Mouse (Mus musculus): Measurements from ENCODE around the gene H2-Ke6.
"Not testable (repeated sequence)": the region's sequence is repeated elsewhere in the genome, so short reads cannot be mapped to it uniquely, and the experiment has no call there.

Gene H2-Ke6

DNA sequence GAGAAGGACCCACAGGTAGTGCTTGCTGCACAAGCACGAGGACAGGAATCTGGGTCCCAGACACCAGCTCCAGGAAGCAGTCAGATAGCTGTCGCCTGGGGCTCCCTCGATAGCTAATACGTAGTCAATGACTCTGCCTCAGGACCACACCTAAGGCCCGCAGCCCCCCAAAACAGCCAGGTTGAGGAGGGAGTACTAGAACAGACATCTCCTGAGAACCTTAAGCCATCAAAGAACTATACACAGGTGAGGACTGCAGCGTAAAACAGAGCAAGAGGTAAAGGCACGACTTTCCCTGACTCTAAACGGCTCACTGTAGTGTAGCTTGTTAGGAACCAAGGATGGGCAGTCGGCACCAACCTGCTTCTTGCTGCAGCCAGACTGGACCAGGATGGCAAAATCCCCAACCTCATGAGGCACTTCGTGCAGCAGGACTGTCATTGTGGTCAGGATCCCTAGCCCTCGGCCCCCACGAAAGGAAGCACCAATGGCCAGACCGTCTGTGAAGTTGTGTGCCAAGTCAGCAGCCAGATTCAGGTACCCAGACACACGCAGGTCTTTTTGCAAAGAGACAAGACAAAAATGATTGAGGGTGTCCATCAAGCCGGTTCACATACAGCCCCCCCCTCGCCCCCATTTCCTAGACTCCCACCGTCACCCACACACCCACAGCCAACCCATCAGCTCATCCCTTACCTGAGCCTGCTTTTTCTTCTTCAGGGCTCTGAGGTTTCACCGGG lies 1.5 kb upstream of the H2-Ke6 start:
- DNase-seq (ENCODE audit: low spot score): no peak

DNA sequence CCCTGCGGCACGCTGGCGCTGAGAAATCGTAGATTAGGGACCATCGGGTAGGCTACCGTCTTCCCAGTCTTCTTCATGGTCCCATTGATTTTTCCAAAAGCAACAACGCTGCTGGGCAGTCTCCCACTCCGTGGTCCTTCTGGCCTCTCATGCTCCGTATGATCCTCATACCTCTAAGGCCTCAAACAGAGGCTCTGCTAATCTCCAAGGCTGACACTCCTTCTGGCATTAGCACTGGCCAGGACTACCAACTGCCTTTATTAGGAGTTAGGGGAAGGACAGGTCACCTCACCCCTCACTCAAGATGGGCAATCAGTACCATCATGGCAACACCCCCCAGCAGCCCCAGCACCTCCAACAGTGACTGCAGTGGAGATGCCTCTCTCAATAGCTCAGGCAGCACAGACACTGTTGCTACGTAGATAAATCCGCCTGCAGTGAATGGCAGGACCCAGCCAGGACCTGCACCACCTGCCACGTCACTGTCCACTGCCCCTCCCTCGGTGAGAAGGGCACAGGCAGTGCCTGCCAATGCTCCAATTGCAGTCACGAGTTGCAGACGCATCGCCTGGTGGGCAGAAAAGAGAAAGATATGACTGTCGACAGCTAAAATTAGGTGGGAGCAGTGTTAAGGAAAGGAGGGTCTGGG lies 765 bp upstream of the H2-Ke6 start:
- DNase-seq (ENCODE audit: low spot score): no peak

GRCm38 (mm10) chr17:34026917-34027655 lies 774 bp downstream of the H2-Ke6 start:
- DNase-seq (ENCODE audit: low spot score): no peak

GRCm38 (mm10) chr17:34026221-34026620 lies 1.6 kb downstream of the H2-Ke6 start:
- no peak for DNase-seq (ENCODE audit: low spot score)

DNA sequence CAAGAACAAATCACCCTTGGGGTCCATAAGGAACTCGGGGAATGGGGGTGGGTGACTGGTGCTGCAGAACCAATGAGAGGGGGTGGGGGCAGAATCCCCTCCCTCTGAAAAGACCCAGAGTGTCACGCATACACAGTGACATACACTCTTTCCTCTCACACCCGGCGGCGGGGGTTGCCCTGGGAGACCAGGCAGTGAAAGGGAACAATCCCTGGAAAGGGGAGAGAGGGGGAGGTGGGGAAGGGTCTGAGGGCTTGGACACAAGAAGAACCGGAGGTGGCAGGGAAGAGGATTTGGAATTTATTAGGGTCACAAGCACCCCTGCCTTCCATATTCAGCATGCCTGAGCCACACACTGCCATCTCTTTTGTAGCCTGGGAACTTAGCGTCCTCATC lies 2.1 kb downstream of the H2-Ke6 start:
- DNase-seq (ENCODE audit: low spot score): no peak

GRCm38 (mm10) chr17:34024861-34025755 lies 2.8 kb downstream of the H2-Ke6 start:
- DNase-seq (ENCODE audit: low spot score): no peak

GRCm38 (mm10) chr17:34024317-34024821 lies 3.5 kb downstream of the H2-Ke6 start, which contains the start of gene Ring1:
Ring1 (minus strand) TSS chr17:34024680.
- no peak for DNase-seq (ENCODE audit: low spot score)

- DNase-seq (ENCODE audit: low spot score): no peak
Measured at GRCm38 (mm10) chr17:34023678-34024077, 4.2 kb downstream of the H2-Ke6 start.

DNA sequence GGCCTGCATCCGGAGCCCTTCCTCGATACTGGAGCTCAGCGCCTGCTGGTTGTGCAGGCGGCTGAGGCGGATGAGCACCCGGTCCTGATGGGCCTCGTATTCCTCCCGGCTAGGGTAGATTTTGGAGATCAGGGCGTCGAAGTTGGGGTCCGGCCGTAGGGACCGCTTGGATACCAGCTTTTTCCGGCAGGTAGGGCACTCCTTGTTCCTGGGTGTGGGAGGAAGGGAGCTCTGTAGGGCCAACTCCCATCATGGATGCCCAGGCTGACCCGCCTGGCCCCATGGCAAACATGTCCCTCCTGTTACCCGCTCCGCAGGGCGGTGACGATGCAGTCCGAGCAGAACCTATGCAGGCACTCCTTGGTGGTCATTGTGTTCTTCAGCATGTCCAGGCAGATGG lies 4.9 kb downstream of the H2-Ke6 start:
- no peak for DNase-seq (ENCODE audit: low spot score)

DNA sequence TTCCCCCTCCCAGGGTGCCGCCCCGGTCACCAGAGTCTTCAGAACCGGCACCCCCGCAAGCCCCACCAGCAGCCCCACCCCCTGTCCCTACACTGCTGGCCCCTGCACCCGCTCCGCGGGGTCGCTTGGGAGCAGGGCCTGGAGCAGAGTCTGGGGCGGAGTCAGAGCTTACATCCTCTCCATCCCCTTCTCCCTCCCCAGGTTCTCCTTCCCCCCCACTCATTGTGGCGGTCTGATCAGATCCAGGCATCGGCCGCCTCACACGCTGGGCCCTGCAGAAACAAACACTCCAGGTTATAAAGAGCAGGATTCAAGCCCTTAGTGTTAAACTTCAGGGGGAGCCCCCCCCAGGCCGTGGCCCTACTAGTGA lies 5.5 kb downstream of the H2-Ke6 start:
- DNase-seq (ENCODE audit: low spot score): no peak

DNA sequence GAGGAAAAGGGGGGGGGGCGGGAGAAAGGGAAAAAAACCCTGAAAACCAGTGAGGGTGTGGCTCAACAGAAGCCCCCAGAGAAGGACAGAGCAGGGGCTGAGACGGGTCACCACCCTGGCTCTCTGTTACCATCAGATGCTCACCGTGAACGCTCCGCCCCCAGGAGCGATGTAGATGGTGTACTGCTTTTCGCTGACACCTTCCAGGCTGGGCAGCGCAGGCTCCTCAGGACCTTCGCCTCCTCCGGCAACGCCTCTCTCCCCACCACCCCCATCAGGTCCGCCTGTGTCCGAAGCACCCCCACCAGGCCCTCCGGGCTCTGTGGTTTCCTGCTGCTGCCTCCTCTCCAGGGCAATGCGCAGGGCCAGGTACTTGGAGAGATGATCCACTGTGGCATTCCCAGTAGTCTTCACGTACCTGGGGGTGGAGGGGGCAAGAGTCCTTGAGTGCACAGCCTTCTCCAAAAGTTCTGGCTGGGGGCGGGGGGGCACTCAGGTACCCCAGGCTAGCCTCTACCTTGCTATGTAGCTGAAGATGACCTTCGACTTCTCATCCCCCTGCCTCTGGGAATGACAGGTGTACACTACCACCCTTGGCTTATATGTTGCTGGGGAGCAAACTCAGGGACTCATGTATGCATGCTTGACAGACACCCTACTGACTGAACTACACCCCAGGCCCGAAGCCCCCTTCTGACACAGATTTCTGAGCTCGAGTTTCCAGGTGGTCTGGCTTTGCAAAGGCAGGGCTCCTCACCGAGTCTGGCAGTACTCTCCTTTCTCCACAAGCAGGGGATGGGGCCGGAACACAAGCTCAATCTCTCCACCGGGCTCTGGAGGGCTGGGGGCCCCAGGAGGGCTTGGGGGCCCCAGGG lies 6.1 kb downstream of the H2-Ke6 start:
- no peak for DNase-seq (ENCODE audit: low spot score)

- DNase-seq (ENCODE audit: low spot score): no peak
Measured at GRCm38 (mm10) chr17:34013436-34013835, 14.4 kb downstream of the H2-Ke6 start.

GRCm38 (mm10) chr17:34010156-34010555 lies 17.7 kb downstream of the H2-Ke6 start:
- no peak for DNase-seq (ENCODE audit: low spot score)

DNA sequence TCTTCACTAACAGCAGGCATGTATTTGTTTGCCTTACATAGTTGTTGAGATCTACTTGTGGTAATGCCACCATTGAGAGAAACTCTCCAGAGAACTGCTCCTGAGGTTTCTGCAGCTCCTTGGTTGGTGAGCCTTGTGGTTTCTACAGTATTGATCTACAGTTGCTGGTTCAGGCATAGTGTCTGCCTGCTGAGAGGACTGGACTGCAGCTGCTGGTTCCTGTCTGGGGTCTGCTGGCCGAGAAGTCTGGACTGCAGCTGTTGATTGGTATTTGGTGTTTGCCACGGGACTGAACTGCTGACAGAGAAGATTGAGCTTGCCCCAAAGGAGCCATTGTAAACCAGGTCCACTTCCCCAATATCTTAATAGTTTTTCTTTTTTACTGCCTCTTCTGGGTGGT lies 21.3 kb downstream of the H2-Ke6 start:
- DNase-seq (ENCODE audit: low spot score): no peak

DNA sequence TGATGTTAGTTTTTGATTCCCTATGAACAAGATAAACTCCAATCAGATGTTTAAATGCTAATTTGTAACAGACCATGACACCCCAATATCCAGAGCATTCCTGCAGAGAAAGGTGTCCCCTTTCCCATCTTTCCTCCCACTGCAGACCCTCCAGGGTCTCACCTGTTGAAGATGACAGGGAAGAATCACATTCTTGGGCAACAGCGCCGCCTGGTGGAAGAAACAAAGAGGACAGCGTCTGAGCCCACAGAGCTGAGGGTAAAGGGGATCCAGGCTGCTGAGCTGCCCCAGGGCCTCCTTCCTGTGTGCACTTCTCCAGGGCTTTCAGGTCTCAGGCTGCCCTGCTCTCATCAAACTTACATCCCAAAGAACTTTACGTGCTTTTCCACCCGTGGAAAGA lies 24.4 kb downstream of the H2-Ke6 start:
- no peak for DNase-seq (ENCODE audit: low spot score)

DNA sequence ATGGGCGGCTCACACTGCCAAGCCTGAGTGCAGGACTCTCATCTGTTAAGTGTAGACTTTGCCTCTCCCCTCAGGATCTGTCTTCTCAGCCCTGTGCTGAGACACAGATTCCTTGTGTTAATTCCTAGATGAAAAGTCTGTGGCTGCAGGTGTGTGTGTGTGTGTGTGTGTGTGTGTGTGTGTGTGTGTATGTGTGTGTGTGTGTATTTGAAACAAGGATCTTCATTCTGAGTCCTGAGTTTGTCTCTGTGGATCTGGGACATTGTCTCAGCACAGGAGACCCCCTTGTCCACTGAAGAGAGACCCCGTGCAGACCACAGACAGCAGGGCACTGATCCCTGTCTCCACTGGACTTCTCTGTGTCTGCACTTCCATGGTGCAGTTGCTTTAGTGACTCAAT lies 27.1 kb downstream of the H2-Ke6 start:
- DNase-seq (ENCODE audit: low spot score): not testable (repeated sequence)

- DNase-seq (ENCODE audit: low spot score): peak; percentile 85
Measured at GRCm38 (mm10) chr17:34000150-34000537, 27.7 kb downstream of the H2-Ke6 start, which contains the start of gene H2-K1. H2-K1 (minus strand) TSS chr17:34000347.

- DNase-seq (ENCODE audit: low spot score): no peak
Measured at GRCm38 (mm10) chr17:33999341-34000149, 28.3 kb downstream of the H2-Ke6 start.

- DNase-seq (ENCODE audit: low spot score): not testable (repeated sequence)
Measured at GRCm38 (mm10) chr17:33998697-33999096, 29.2 kb downstream of the H2-Ke6 start.

- not testable (repeated sequence) for DNase-seq (ENCODE audit: low spot score)
Measured at GRCm38 (mm10) chr17:33997025-33997424, 30.8 kb downstream of the H2-Ke6 start.

Measured in ovary, adult 18-20 months (tissue).